Mouse (Mus musculus): Measurements from ENCODE around the gene Dlg4. TPM values are rescaled to one million over a fixed set of nuclear protein-coding genes. Genes with fewer than 3 reads are reported as not detected.
"Not testable (repeated sequence)": the region's sequence is repeated elsewhere in the genome, so short reads cannot be mapped to it uniquely, and the experiment has no call there.

Dlg4 gene
- polyA plus RNA-seq, 1 experiment from 2014 or later, result 4.8 TPM

- Histone ChIP-seq H3K9me3 (replicated peaks) (no peaks in the 10 kb centered on the region), H3K4me1 (replicated peaks) (peaks cover 3% of the 10 kb centered on the region; the same call in 1 of the 2 replicates), H3K9ac (no peak within 1 kb of the TSS), H3K27me3 (peaks cover 10% of the 10 kb centered on the region), H3K36me3 (no peaks in the 10 kb centered on the region), H3K4me2 (no peak within 1 kb of the TSS), H3K27ac (no peak within 1 kb of the TSS), H3K4me3 (no peak within 1 kb of the TSS)
- ATAC-seq (replicated peaks; ENCODE audit: insufficient number of reproducible peaks, insufficient read depth, low FRiP score, low read depth), result no peak
- 82% methylated on average over 10 of the region's 10 CpGs for WGBS
Measured at GRCm38 (mm10) chr11:70053898-70054570, 37.3 kb downstream of the Dlg4 start, which contains the start of gene Asgr1. TSS of gene Asgr1 (plus strand) at chr11:70054085.

- Histone ChIP-seq H3K9ac (no peak overlapping the region), H3K4me3 (no peak overlapping the region), H3K9me3 (replicated peaks) (no peaks in the 10 kb centered on the region), H3K4me2 (peak overlapping the region; percentile 36; the same call in 1 of the 2 replicates), H3K27ac (no peak overlapping the region), H3K36me3 (no peaks in the 10 kb centered on the region), H3K27me3 (peaks cover 10% of the 10 kb centered on the region), H3K4me1 (replicated peaks) (peaks cover 3% of the 10 kb centered on the region; the same call in 1 of the 2 replicates)
- no peak for ATAC-seq (replicated peaks; ENCODE audit: insufficient number of reproducible peaks, insufficient read depth, low FRiP score, low read depth)
- WGBS, result 25% methylated on average over 18 of the region's 18 CpGs
Measured at GRCm38 (mm10) chr11:70055618-70056214, 39.0 kb downstream of the Dlg4 start.

- no peak overlapping the region for H3K4me3 ChIP-seq
- no peak for ATAC-seq (replicated peaks; ENCODE audit: insufficient number of reproducible peaks, insufficient read depth, low FRiP score, low read depth)
- no peak overlapping the region for H3K9ac ChIP-seq
- no peaks in the 10 kb centered on the region for H3K9me3 ChIP-seq (replicated peaks)
- no peaks in the 10 kb centered on the region for H3K36me3 ChIP-seq
- no peak overlapping the region for H3K4me2 ChIP-seq
- peaks cover 3% of the 10 kb centered on the region; the same call in 1 of the 2 replicates for H3K4me1 ChIP-seq (replicated peaks)
- WGBS, result 78% methylated on average over 9 of the region's 9 CpGs
- H3K27me3 ChIP-seq, result peaks cover 10% of the 10 kb centered on the region
- H3K27ac ChIP-seq, result no peak overlapping the region
Measured at GRCm38 (mm10) chr11:70057805-70058204, 41.1 kb downstream of the Dlg4 start.

- no peak for ATAC-seq (replicated peaks; ENCODE audit: insufficient number of reproducible peaks, insufficient read depth, low FRiP score, low read depth)
- H3K4me1 ChIP-seq (replicated peaks), result peaks cover 3% of the 10 kb centered on the region; the same call in 1 of the 2 replicates
- H3K4me2 ChIP-seq, result no peak overlapping the region
- H3K27ac ChIP-seq, result no peak overlapping the region
- peaks cover 5% of the 10 kb centered on the region for H3K27me3 ChIP-seq
- H3K4me3 ChIP-seq, result no peak overlapping the region
- no peaks in the 10 kb centered on the region for H3K9me3 ChIP-seq (replicated peaks)
- no peak overlapping the region for H3K9ac ChIP-seq
- WGBS, result 29% methylated on average over 6 of the region's 6 CpGs
- no peaks in the 10 kb centered on the region for H3K36me3 ChIP-seq
Measured at GRCm38 (mm10) chr11:70059930-70060329, 43.2 kb downstream of the Dlg4 start.

- Histone ChIP-seq H3K4me1 (replicated peaks) (peaks cover 5% of the 10 kb centered on the region), H3K27me3 (no peaks in the 10 kb centered on the region), H3K9ac (no peak overlapping the region), H3K36me3 (no peaks in the 10 kb centered on the region), H3K4me2 (no peak overlapping the region), H3K9me3 (replicated peaks) (no peaks in the 10 kb centered on the region), H3K4me3 (no peak overlapping the region), H3K27ac (no peak overlapping the region)
- no peak for ATAC-seq (replicated peaks; ENCODE audit: insufficient number of reproducible peaks, insufficient read depth, low FRiP score, low read depth)
- WGBS, result 68% methylated on average over 3 of the region's 3 CpGs
Measured at GRCm38 (mm10) chr11:70063053-70063452, 46.3 kb downstream of the Dlg4 start.

- Histone ChIP-seq H3K27me3 (no peaks in the 10 kb centered on the region), H3K4me1 (replicated peaks) (peaks cover 5% of the 10 kb centered on the region), H3K4me2 (no peak overlapping the region), H3K36me3 (no peaks in the 10 kb centered on the region), H3K9ac (no peak overlapping the region), H3K4me3 (no peak overlapping the region), H3K27ac (no peak overlapping the region), H3K9me3 (replicated peaks) (no peaks in the 10 kb centered on the region)
- WGBS, result 48% methylated on average over 4 of the region's 4 CpGs
- no peak for ATAC-seq (replicated peaks; ENCODE audit: insufficient number of reproducible peaks, insufficient read depth, low FRiP score, low read depth)
Measured at GRCm38 (mm10) chr11:70066701-70067100, 50.0 kb downstream of the Dlg4 start.

GRCm38 (mm10) chr11:70068245-70068644 lies 51.5 kb downstream of the Dlg4 start:
- Histone ChIP-seq H3K9me3 (replicated peaks) (no peaks in the 10 kb centered on the region), H3K4me1 (replicated peaks) (peaks cover 5% of the 10 kb centered on the region), H3K4me3 (no peak overlapping the region), H3K27me3 (no peaks in the 10 kb centered on the region), H3K9ac (no peak overlapping the region), H3K4me2 (no peak overlapping the region), H3K36me3 (no peaks in the 10 kb centered on the region), H3K27ac (no peak overlapping the region)
- 56% methylated on average over 3 of the region's 3 CpGs for WGBS
- no peak for ATAC-seq (replicated peaks; ENCODE audit: insufficient number of reproducible peaks, insufficient read depth, low FRiP score, low read depth)

GRCm38 (mm10) chr11:70070057-70070456 lies 53.3 kb downstream of the Dlg4 start:
- H3K9me3 ChIP-seq (replicated peaks), result no peaks in the 10 kb centered on the region
- H3K27me3 ChIP-seq, result no peaks in the 10 kb centered on the region
- ATAC-seq (replicated peaks; ENCODE audit: insufficient number of reproducible peaks, insufficient read depth, low FRiP score, low read depth), result no peak
- H3K36me3 ChIP-seq, result no peaks in the 10 kb centered on the region
- H3K4me3 ChIP-seq, result no peak overlapping the region
- H3K27ac ChIP-seq, result no peak overlapping the region
- H3K4me2 ChIP-seq, result no peak overlapping the region
- H3K9ac ChIP-seq, result no peak overlapping the region
- H3K4me1 ChIP-seq (replicated peaks), result peaks cover 5% of the 10 kb centered on the region
- WGBS, result 67% methylated on average over 6 of the region's 6 CpGs

- H3K4me1 ChIP-seq (replicated peaks); H3K4me3 ChIP-seq; ATAC-seq (replicated peaks; ENCODE audit: insufficient number of reproducible peaks, insufficient read depth, low FRiP score, low read depth); H3K4me2 ChIP-seq; H3K9ac ChIP-seq; H3K27ac ChIP-seq; H3K27me3 ChIP-seq; H3K36me3 ChIP-seq; H3K9me3 ChIP-seq (replicated peaks): not testable (repeated sequence)
- 76% methylated on average over 3 of the region's 3 CpGs for WGBS
Measured at GRCm38 (mm10) chr11:70070603-70071002, 53.9 kb downstream of the Dlg4 start.

GRCm38 (mm10) chr11:70074379-70075071 lies 57.8 kb downstream of the Dlg4 start:
- no peak overlapping the region for H3K4me2 ChIP-seq
- H3K27me3 ChIP-seq, result no peaks in the 10 kb centered on the region
- no peaks in the 10 kb centered on the region for H3K9me3 ChIP-seq (replicated peaks)
- ATAC-seq (replicated peaks; ENCODE audit: insufficient number of reproducible peaks, insufficient read depth, low FRiP score, low read depth), result no peak
- H3K4me3 ChIP-seq, result no peak overlapping the region
- H3K27ac ChIP-seq, result no peak overlapping the region
- H3K9ac ChIP-seq, result no peak overlapping the region
- no peaks in the 10 kb centered on the region for H3K36me3 ChIP-seq
- WGBS, result 36% methylated on average over 17 of the region's 17 CpGs
- no peaks in the 10 kb centered on the region; the same call in 1 of the 2 replicates for H3K4me1 ChIP-seq (replicated peaks)

GRCm38 (mm10) chr11:70075581-70075980 lies 58.8 kb downstream of the Dlg4 start:
- Histone ChIP-seq H3K27me3 (no peaks in the 10 kb centered on the region), H3K9ac (no peak overlapping the region), H3K36me3 (no peaks in the 10 kb centered on the region), H3K4me3 (no peak overlapping the region), H3K4me1 (replicated peaks) (no peaks in the 10 kb centered on the region; the same call in 1 of the 2 replicates), H3K4me2 (no peak overlapping the region), H3K9me3 (replicated peaks) (no peaks in the 10 kb centered on the region), H3K27ac (no peak overlapping the region)
- WGBS, result 75% methylated on average over 6 of the region's 6 CpGs
- ATAC-seq (replicated peaks; ENCODE audit: insufficient number of reproducible peaks, insufficient read depth, low FRiP score, low read depth), result no peak

All from heart, embryonic 15.5 days (tissue).